Mouse (Mus musculus) spleen, adult 2 months (tissue): ENCODE results near the gene Figla.

Experiments
- CTCF ChIP-seq: fragments of 200-500 bp; IDR thresholded peaks from 2 replicates; pipeline ENCODE4 v1.5.1; 2011; ENCODE audit warnings: mild to moderate bottlenecking, inconsistent platforms; ENCODE audit not compliant: insufficient read depth, insufficient read length, insufficient replicate concordance; ENCODE audit errors: extremely low read depth
- POLR2A ChIP-seq: fragments of 200-500 bp; IDR thresholded peaks from 2 replicates; pipeline ENCODE4 v1.6.1; 2011; ENCODE audit warnings: low read depth, low read length, inconsistent platforms

GRCm38 (mm10) chr6:86060170-86060569 lies 44.2 kb downstream of the Figla start:
- TF ChIP-seq POLR2A = no peak
- no peak for TF ChIP-seq CTCF
